Comparison of ENCODE assay signal across 15 mouse cellular contexts in genomic region chr16:12617781-12618180, GRCm38 (mm10).
"Had no signal": no experiment of that assay in that cellular context is flagged by ENCODE, and none has a peak within 500 bp of the region (broad histone marks: within the 10 kb centered on the region; RNA-seq: fewer than 3 reads in every experiment).

No protein-coding gene starts in this region.

- H3K27me3 ChIP-seq: liver, embryonic 13.5 days; megakaryocyte, embryonic 14.5 days; midbrain, embryonic 15.5 days; neural tube, embryonic 12.5 days; stomach, embryonic 15.5 days had no signal

- H3K4me2 ChIP-seq: liver, embryonic 13.5 days; midbrain, embryonic 11.5 days; midbrain, embryonic 15.5 days; neural tube, embryonic 12.5 days; stomach, embryonic 15.5 days had no signal

- H3K27ac ChIP-seq: left cerebral cortex, adult 2 months; limb, embryonic 10.5 days; liver, embryonic 13.5 days; macrophage; midbrain, embryonic 15.5 days; neural tube, embryonic 12.5 days; stomach, embryonic 15.5 days had no signal

- H3K4me3 ChIP-seq: left cerebral cortex, adult 2 months; limb, embryonic 10.5 days; liver, embryonic 13.5 days; megakaryocyte, embryonic 14.5 days; midbrain, embryonic 15.5 days; neural tube, embryonic 12.5 days; stomach, embryonic 15.5 days had no signal

- H3K36me3 ChIP-seq: limb, embryonic 10.5 days; liver, embryonic 13.5 days; midbrain, embryonic 15.5 days; neural tube, embryonic 12.5 days; stomach, embryonic 15.5 days had no signal

- H3K4me1 ChIP-seq: limb, embryonic 10.5 days; liver, embryonic 13.5 days; megakaryocyte, embryonic 14.5 days; midbrain, embryonic 15.5 days; neural tube, embryonic 12.5 days; stomach, embryonic 15.5 days had no signal

- ATAC-seq: liver, postnatal 0 days; midbrain, embryonic 15.5 days had no signal

- H3K9ac ChIP-seq: liver, embryonic 13.5 days; liver, postnatal 0 days; midbrain, embryonic 15.5 days; neural tube, embryonic 12.5 days; stomach, embryonic 15.5 days had no signal

- DNase-seq: kidney, adult 8-10 months; kidney, postnatal 25 days; liver, embryonic 13.5 days; liver, postnatal 0 days; right cerebral cortex, postnatal 14 days; thymus, adult 2 months; thymus, postnatal 25 days had no signal

- H3K9me3 ChIP-seq: limb, embryonic 10.5 days; liver, embryonic 13.5 days; midbrain, embryonic 15.5 days; neural tube, embryonic 12.5 days; stomach, embryonic 15.5 days had no signal
